Mouse (Mus musculus): ENCODE data around the gene Spag9. TPM values are rescaled to one million over a fixed set of nuclear protein-coding genes. Genes with fewer than 3 reads are reported as not detected.

Gene Spag9
- polyA plus RNA-seq, 1 experiment from 2014 or later, result 87.4 TPM

GRCm38 (mm10) chr11:94172186-94172585, 176.3 kb downstream of the Spag9 start:
- Histone ChIP-seq H3K4me1 (ENCODE audit: insufficient read depth, low read depth, low read length) (no peaks in the 10 kb centered on the region; the same call in 1 of the 2 replicates), H3K9ac (replicated peaks; ENCODE audit: low read depth) (no peak overlapping the region), H3K9me3 (ENCODE audit: low read length) (no peaks in the 10 kb centered on the region), H3K4me2 (replicated peaks; ENCODE audit: low read depth, low read length) (no peak overlapping the region), H3K36me3 (ENCODE audit: insufficient read depth, low read length) (no peaks in the 10 kb centered on the region), H3K4me3 (ENCODE audit: low read depth, low read length) (no peak overlapping the region), H3K27me3 (replicated peaks; ENCODE audit: insufficient read depth, low read length) (no peaks in the 10 kb centered on the region), H3K27ac (ENCODE audit: low read length) (no peak overlapping the region)
- DNase-seq (ENCODE audit: low spot score) (peak; percentile 56), ATAC-seq (peak; percentile 80)
- TF ChIP-seq EP300 (IDR thresholded peaks at IDR 0.05), result no peak
- TF ChIP-seq CTCF (IDR thresholded peaks at IDR 0.05), result no peak
- 58% methylated on average over 9 of the region's 9 CpGs for WGBS

GRCm38 (mm10) chr11:94173726-94174146, 177.8 kb downstream of the Spag9 start:
- no peaks in the 10 kb centered on the region for H3K9me3 ChIP-seq (ENCODE audit: low read length)
- no peak overlapping the region for H3K4me2 ChIP-seq (replicated peaks; ENCODE audit: low read depth, low read length)
- H3K4me1 ChIP-seq (ENCODE audit: insufficient read depth, low read depth, low read length), result no peaks in the 10 kb centered on the region
- no peaks in the 10 kb centered on the region for H3K36me3 ChIP-seq (ENCODE audit: insufficient read depth, low read length)
- 31% methylated on average over 4 of the region's 4 CpGs for WGBS
- no peak overlapping the region for H3K9ac ChIP-seq (replicated peaks; ENCODE audit: low read depth)
- DNase-seq (ENCODE audit: low spot score), result peak; percentile 15
- no peak overlapping the region for H3K27ac ChIP-seq (ENCODE audit: low read length)
- no peaks in the 10 kb centered on the region for H3K27me3 ChIP-seq (replicated peaks; ENCODE audit: insufficient read depth, low read length)
- TF ChIP-seq EP300 (IDR thresholded peaks at IDR 0.05) (no peak), CTCF (IDR thresholded peaks at IDR 0.05) (no peak)
- ATAC-seq, result no peak
- no peak overlapping the region for H3K4me3 ChIP-seq (ENCODE audit: low read depth, low read length)

GRCm38 (mm10) chr11:94175288-94175687, 179.4 kb downstream of the Spag9 start:
- no peak for DNase-seq (ENCODE audit: low spot score)
- Histone ChIP-seq H3K4me1 (ENCODE audit: insufficient read depth, low read depth, low read length) (no peaks in the 10 kb centered on the region), H3K9ac (replicated peaks; ENCODE audit: low read depth) (no peak overlapping the region), H3K4me3 (ENCODE audit: low read depth, low read length) (no peak overlapping the region), H3K4me2 (replicated peaks; ENCODE audit: low read depth, low read length) (no peak overlapping the region), H3K27me3 (replicated peaks; ENCODE audit: insufficient read depth, low read length) (no peaks in the 10 kb centered on the region), H3K9me3 (ENCODE audit: low read length) (no peaks in the 10 kb centered on the region), H3K36me3 (ENCODE audit: insufficient read depth, low read length) (no peaks in the 10 kb centered on the region), H3K27ac (ENCODE audit: low read length) (0 out of 2 replicates have a peak overlapping the region, but pooled peaks have one; percentile 1)
- no peak for TF ChIP-seq CTCF (IDR thresholded peaks at IDR 0.05)
- TF ChIP-seq EP300 (IDR thresholded peaks at IDR 0.05), result no peak
- ATAC-seq, result no peak
- WGBS, result 57% methylated on average over 7 of the region's 7 CpGs

Other genes with a start within 250 kb of the Spag9 start
- 10.4 and 12.1 TPM in 2 replicates for gene Utp18, start 110.3 kb upstream of the Spag9 start, polyA plus RNA-seq (2015; fragmentation: Nextera tagmentation; extraction: Ambion mirVana)
- 11.1 and 12.4 TPM in 2 replicates for gene Mbtd1, start 110.2 kb upstream of the Spag9 start, polyA plus RNA-seq (2015; fragmentation: Nextera tagmentation; extraction: Ambion mirVana)
- gene Nme2, start 39.8 kb upstream of the Spag9 start, polyA plus RNA-seq (2015; fragmentation: Nextera tagmentation; extraction: Ambion mirVana), result 246 and 280 TPM in 2 replicates
- 91.0 and 120 TPM in 2 replicates for gene Gm20390, start 27.8 kb upstream of the Spag9 start, polyA plus RNA-seq (2015; fragmentation: Nextera tagmentation; extraction: Ambion mirVana)
- gene Nme1, start 27.6 kb upstream of the Spag9 start, polyA plus RNA-seq (2015; fragmentation: Nextera tagmentation; extraction: Ambion mirVana), result 35.2 and 42.4 TPM in 2 replicates
- gene Tob1, start 215.4 kb downstream of the Spag9 start, polyA plus RNA-seq (2015; fragmentation: Nextera tagmentation; extraction: Ambion mirVana), result 43.9 and 46.0 TPM in 2 replicates
- gene Wfikkn2, start 249.9 kb downstream of the Spag9 start, polyA plus RNA-seq (2015; fragmentation: Nextera tagmentation; extraction: Ambion mirVana), result 0.46 and 0.60 TPM in 2 replicates